Mouse (Mus musculus) forebrain, embryonic 14.5 days (tissue): ENCODE measurements around the gene Sppl2a. TPM values are rescaled to one million over a fixed set of nuclear protein-coding genes. Genes with fewer than 3 reads are reported as not detected.

ENCODE experiments used
- ATAC-seq: fragments of 200-750 bp; cut with Nextera tagmentation; 2 replicates; pipeline ENCODE4 v1.8.0; 2017; ENCODE audit warnings: mild to moderate bottlenecking, moderate library complexity
- DNase-seq: peaks from one replicate; pipeline ENCODE4 v3.0.0-alpha.2; 2015; ENCODE audit warnings: low spot score
- H3K27ac ChIP-seq: fragments of 300-500 bp; sonication (generic); 2 replicates; pipeline ENCODE4 v1.5.1; 2014; ENCODE audit warnings: low read depth, mild to moderate bottlenecking, control low read depth, low read length, moderate library complexity
- H3K27me3 ChIP-seq: fragments of 300-500 bp; sonication (generic); replicated peaks from 2 replicates; pipeline ENCODE4 v1.6.1; 2014; ENCODE audit warnings: low read length, control low read depth, mixed read lengths; ENCODE audit not compliant: control insufficient read depth, insufficient read depth
- H3K36me3 ChIP-seq: fragments of 300-500 bp; sonication (generic); 2 replicates; pipeline ENCODE4 v1.6.1; 2014; ENCODE audit warnings: low read length, control low read depth; ENCODE audit not compliant: control insufficient read depth, insufficient read depth
- H3K4me1 ChIP-seq: fragments of 300-500 bp; sonication (generic); 2 replicates; pipeline ENCODE4 v1.6.1; 2014; ENCODE audit warnings: antibody characterized with exemption, low read length, control low read depth; ENCODE audit not compliant: control insufficient read depth, insufficient read depth
- H3K4me2 ChIP-seq: fragments of 300-500 bp; sonication (generic); 2 replicates; pipeline ENCODE4 v1.6.1; 2014; ENCODE audit warnings: mild to moderate bottlenecking, control low read depth, low read length
- H3K4me3 ChIP-seq: fragments of 300-500 bp; sonication (generic); 2 replicates; pipeline ENCODE4 v1.5.1; 2014; ENCODE audit warnings: low read depth, low read length, control low read depth
- H3K9ac ChIP-seq: fragments of 300-500 bp; sonication (generic); 2 replicates; pipeline ENCODE4 v1.6.1; 2014; ENCODE audit warnings: mild to moderate bottlenecking, low read length, control low read depth, moderate library complexity
- H3K9me3 ChIP-seq: fragments of 300-500 bp; sonication (generic); replicated peaks from 2 replicates; pipeline ENCODE4 v1.6.1; 2016; ENCODE audit warnings: low read length, control low read depth, mixed read lengths; ENCODE audit not compliant: control insufficient read depth
- WGBS: fragments of 180-500 bp; shearing (Covaris S2); extraction: QIAGEN DNeasy Blood & Tissue Kit; methylation state at CpG from one replicate; pipeline ENCODE4 v1.1.7; 2014; 5-methylcytosine and 5-hydroxymethylcytosine counted together
- microRNA-seq: library from miRNA; unstranded; fragments of <30 nt; microRNA quantifications from one replicate; pipeline ENCODE4, GENCODE M21; 2016
- polyA plus RNA-seq: library from polyadenylated mRNA; unstranded; fragments of >200 nt; fragmentation: Nextera tagmentation; extraction: Ambion mirVana; gene quantifications from 2 replicates; pipeline ENCODE4 v1.2.1, GENCODE M21; 2014

Gene Sppl2a
- polyA plus RNA-seq, 1 experiment from 2014 or later, result 54.5 TPM

DNA sequence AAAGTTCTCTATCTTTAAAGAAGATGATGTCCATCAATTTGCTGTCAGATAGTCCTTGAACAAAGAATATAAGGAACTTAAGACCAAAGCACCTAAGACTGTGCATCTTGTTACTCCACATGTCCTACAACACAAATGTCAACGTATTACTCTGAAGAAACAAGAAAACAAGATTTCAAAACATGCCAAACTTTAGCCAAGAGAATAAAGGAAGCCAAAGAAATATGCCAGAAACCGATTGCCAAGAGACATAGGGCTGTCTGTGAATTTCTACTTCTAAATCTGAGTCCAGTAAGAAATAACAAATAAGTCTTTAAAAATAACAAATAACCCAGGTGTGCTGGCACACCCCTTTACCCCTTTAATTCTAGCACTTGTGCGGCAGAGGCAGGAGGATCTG lies 68.0 kb downstream of the Sppl2a start:
- no peak overlapping the region for H3K4me2 ChIP-seq

GRCm38 (mm10) chr2:126844751-126845150 lies 88.3 kb downstream of the Sppl2a start:
- peaks cover 44% of the 10 kb centered on the region for H3K36me3 ChIP-seq
- H3K4me2 ChIP-seq, result no peak overlapping the region
- WGBS, result 95% methylated on average over 4 of the region's 4 CpGs
- DNase-seq, result no peak
- no peaks in the 10 kb centered on the region for H3K27me3 ChIP-seq
- no peak for ATAC-seq
- H3K27ac ChIP-seq, result no peak overlapping the region
- no peaks in the 10 kb centered on the region for H3K9me3 ChIP-seq
- no peaks in the 10 kb centered on the region for H3K4me1 ChIP-seq
- no peak overlapping the region for H3K4me3 ChIP-seq
- no peak overlapping the region for H3K9ac ChIP-seq

More for the DNA sequence above, 68.0 kb downstream of the Sppl2a start:
- Histone ChIP-seq H3K27me3 (no peaks in the 10 kb centered on the region), H3K9me3 (no peaks in the 10 kb centered on the region), H3K27ac (no peak overlapping the region), H3K4me3 (no peak overlapping the region), H3K4me1 (no peaks in the 10 kb centered on the region), H3K36me3 (no peaks in the 10 kb centered on the region), H3K9ac (no peak overlapping the region)
- DNase-seq (no peak), ATAC-seq (no peak)
- WGBS, result 96% methylated on average over 3 of the region's 3 CpGs

Small RNAs within 50 kb of the gene (microRNA-seq; reads per million reads assigned to microRNA genes)
- 0.53 reads per million for gene Mir3473g

Other genes with a start within 250 kb of the Sppl2a start
- 27.8 and 28.8 TPM in 2 replicates for gene Usp8, start 225.9 kb downstream of the Sppl2a start, polyA plus RNA-seq
- gene Usp50, start 149.8 kb downstream of the Sppl2a start, polyA plus RNA-seq, result 2.2 and 2.3 TPM in 2 replicates
- 26.4 and 34.4 TPM in 2 replicates for gene Trpm7, start 57.0 kb downstream of the Sppl2a start, polyA plus RNA-seq
- gene Ap4e1, start 75.5 kb upstream of the Sppl2a start, polyA plus RNA-seq, result 5.5 and 9.1 TPM in 2 replicates
- 30.8 and 32.2 TPM in 2 replicates for gene Blvra, start 137.4 kb upstream of the Sppl2a start, polyA plus RNA-seq
- 45.2 and 52.8 TPM in 2 replicates for gene Ncaph, start 200.7 kb upstream of the Sppl2a start, polyA plus RNA-seq
- gene Itpripl1, start 210.2 kb upstream of the Sppl2a start, polyA plus RNA-seq, result 10.4 and 11.4 TPM in 2 replicates